Mouse (Mus musculus) myocyte (in vitro differentiated cells): ENCODE data around the gene Pycard. TPM values are rescaled to one million over a fixed set of nuclear protein-coding genes. Genes with fewer than 3 reads are reported as not detected.

Experiments used
- H3K27me3 ChIP-seq: one replicate; pipeline ENCODE4 v1.6.1; 2011; ENCODE audit not compliant: control insufficient read depth, insufficient read depth, insufficient read length
- H3K36me3 ChIP-seq: one replicate; pipeline ENCODE4 v1.6.1; 2011; ENCODE audit not compliant: control insufficient read depth, insufficient read depth
- H3K4me2 ChIP-seq: one replicate; pipeline ENCODE4 v1.6.1; 2011; ENCODE audit warnings: low read depth, control low read depth
- H3K4me3 ChIP-seq: one replicate; pipeline ENCODE4 v1.5.1; 2011; ENCODE audit warnings: mild to moderate bottlenecking, control low read depth, moderate library complexity
- H3K79me2 ChIP-seq: one replicate; pipeline ENCODE4 v1.6.1; 2011; ENCODE audit not compliant: control insufficient read depth, insufficient read depth
- H3ac ChIP-seq: one replicate; pipeline ENCODE4 v1.6.1; 2011; ENCODE audit not compliant: control insufficient read depth, insufficient read length
- CEBPB ChIP-seq: IDR thresholded peaks from 2 replicates; pipeline ENCODE4 v1.6.1; 2011; ENCODE audit warnings: mild to moderate bottlenecking, moderate library complexity; ENCODE audit not compliant: poor library complexity, insufficient read depth, severe bottlenecking
- E2F4 ChIP-seq: IDR thresholded peaks from one replicate; pipeline ENCODE4 v1.6.1; 2011; ENCODE audit warnings: mild to moderate bottlenecking, control low read depth, moderate library complexity; ENCODE audit not compliant: insufficient read depth
- MAX ChIP-seq: IDR thresholded peaks from one replicate; pipeline ENCODE4 v1.6.1; 2011; ENCODE audit warnings: low read depth, mild to moderate bottlenecking, control low read depth
- MYOD1 ChIP-seq, 3 experiments: IDR thresholded peaks; one replicate each; pipeline ENCODE4 v1.6.1; 2011; ENCODE audit warnings: control low read depth in 2 of 3, low read depth in 2 of 3, mild to moderate bottlenecking in 2 of 3, moderate library complexity in 1 of 3; ENCODE audit not compliant: insufficient read length in 2 of 3, control insufficient read depth in 1 of 3
- MYOG ChIP-seq, 3 experiments: IDR thresholded peaks; one replicate each; pipeline ENCODE4 v1.6.1; 2011; ENCODE audit warnings: control low read depth in 2 of 3, low read depth in 2 of 3, mild to moderate bottlenecking in 2 of 3; ENCODE audit not compliant: insufficient read length in 2 of 3, control insufficient read depth in 1 of 3, insufficient read depth in 1 of 3
- POLR2A ChIP-seq: IDR thresholded peaks from one replicate; pipeline ENCODE4 v1.6.1; 2011; ENCODE audit warnings: low read depth, mild to moderate bottlenecking, control low read depth, moderate library complexity; ENCODE audit not compliant: insufficient read length
- POLR2AphosphoS2 ChIP-seq: IDR thresholded peaks from one replicate; pipeline ENCODE4 v1.6.1; 2011; ENCODE audit warnings: low read depth, control low read depth; ENCODE audit not compliant: insufficient read length
- REST ChIP-seq: IDR thresholded peaks from one replicate; pipeline ENCODE4 v1.6.1; 2011; ENCODE audit warnings: mild to moderate bottlenecking, control low read depth, moderate library complexity; ENCODE audit not compliant: insufficient read depth, insufficient read length
- SRF ChIP-seq: IDR thresholded peaks from one replicate; pipeline ENCODE4 v1.6.1; 2011; ENCODE audit warnings: low read depth; ENCODE audit not compliant: control insufficient read depth, insufficient read length
- TCF12 ChIP-seq: IDR thresholded peaks from one replicate; pipeline ENCODE4 v1.6.1; 2011; ENCODE audit warnings: mild to moderate bottlenecking, control low read depth; ENCODE audit not compliant: poor library complexity, insufficient read depth, severe bottlenecking
- TCF3 ChIP-seq: IDR thresholded peaks from one replicate; pipeline ENCODE4 v1.6.1; 2011; ENCODE audit warnings: low read depth, control low read depth; ENCODE audit not compliant: insufficient read length
- USF1 ChIP-seq: IDR thresholded peaks from one replicate; pipeline ENCODE4 v1.6.1; 2011; ENCODE audit warnings: low read depth, mild to moderate bottlenecking, control low read depth, moderate library complexity
- polyA plus RNA-seq: library from polyadenylated mRNA; unstranded; fragments of >200 nt; fragmentation: generic; extraction: Trizol; gene quantifications from one replicate; pipeline ENCODE4 v1.2.1, GENCODE M21; 2012; ENCODE audit warnings: missing spikeins

Gene Pycard
- polyA plus RNA-seq, 1 experiment = 3.9 TPM

DNA sequence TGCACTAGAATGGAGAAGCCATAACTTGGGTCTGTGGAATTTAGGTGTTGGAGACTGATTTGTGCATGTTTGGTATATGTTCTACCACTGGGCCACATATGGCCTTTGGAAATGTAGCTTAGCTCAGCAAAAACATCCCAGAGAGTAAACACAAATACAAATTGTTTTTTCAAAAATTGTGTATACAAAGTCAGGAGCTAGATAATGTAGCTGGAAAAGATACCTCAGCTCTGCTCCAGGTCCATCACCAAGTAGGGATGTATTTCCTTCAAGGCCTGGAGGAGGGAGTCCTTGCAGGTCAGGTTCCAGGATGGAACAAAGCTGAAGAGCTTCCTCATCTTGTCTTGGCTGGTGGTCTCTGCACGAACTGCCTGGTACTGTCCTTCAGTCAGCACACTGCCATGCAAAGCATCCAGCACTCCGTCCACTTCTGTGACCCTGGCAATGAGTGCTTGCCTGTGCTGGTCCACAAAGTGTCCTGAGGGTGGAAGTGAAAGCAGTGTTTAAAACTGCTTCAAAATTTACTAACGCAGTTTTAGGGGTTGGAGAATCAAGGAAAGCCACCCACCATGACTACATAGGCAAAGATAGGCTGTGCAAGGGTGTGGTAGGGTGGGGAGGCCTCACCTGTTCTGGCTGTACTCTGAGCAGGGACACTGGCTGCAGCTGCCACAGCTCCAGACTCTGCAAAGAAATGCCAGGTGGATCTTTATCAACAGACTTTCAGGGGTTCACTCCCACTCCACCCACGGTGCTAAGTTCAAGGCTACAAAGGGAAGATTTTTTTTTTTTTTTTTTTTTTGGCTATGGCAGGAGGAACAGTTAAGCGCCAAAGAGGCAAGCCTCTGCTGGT lies 953 bp downstream of the Pycard start:
- Histone ChIP-seq H3ac (no peak overlapping the region), H3K4me3 (no peak overlapping the region), H3K36me3 (peaks cover 18% of the 10 kb centered on the region), H3K4me2 (peak overlapping the region; percentile 35), H3K79me2 (no peaks in the 10 kb centered on the region), H3K27me3 (no peaks in the 10 kb centered on the region)
- TF ChIP-seq TCF3 (no peak), CEBPB (no peak), POLR2A (peak; percentile 25), E2F4 (no peak), USF1 (no peak), MAX (no peak), MYOD1 (IDR thresholded peaks at IDR 0.05; ENCODE audit: control insufficient read depth in 1 of 3, insufficient read length in 2 of 3, low read depth in 2 of 3) (peak in 2 of 3 experiments; percentile 69 to 94), MYOG (IDR thresholded peaks at IDR 0.05; ENCODE audit: control insufficient read depth in 1 of 3, insufficient read depth in 1 of 3, insufficient read length in 2 of 3, low read depth in 2 of 3) (peak in 2 of 3 experiments; percentile 27 to 81), REST (no peak), POLR2AphosphoS2 (peak; percentile 71)

DNA sequence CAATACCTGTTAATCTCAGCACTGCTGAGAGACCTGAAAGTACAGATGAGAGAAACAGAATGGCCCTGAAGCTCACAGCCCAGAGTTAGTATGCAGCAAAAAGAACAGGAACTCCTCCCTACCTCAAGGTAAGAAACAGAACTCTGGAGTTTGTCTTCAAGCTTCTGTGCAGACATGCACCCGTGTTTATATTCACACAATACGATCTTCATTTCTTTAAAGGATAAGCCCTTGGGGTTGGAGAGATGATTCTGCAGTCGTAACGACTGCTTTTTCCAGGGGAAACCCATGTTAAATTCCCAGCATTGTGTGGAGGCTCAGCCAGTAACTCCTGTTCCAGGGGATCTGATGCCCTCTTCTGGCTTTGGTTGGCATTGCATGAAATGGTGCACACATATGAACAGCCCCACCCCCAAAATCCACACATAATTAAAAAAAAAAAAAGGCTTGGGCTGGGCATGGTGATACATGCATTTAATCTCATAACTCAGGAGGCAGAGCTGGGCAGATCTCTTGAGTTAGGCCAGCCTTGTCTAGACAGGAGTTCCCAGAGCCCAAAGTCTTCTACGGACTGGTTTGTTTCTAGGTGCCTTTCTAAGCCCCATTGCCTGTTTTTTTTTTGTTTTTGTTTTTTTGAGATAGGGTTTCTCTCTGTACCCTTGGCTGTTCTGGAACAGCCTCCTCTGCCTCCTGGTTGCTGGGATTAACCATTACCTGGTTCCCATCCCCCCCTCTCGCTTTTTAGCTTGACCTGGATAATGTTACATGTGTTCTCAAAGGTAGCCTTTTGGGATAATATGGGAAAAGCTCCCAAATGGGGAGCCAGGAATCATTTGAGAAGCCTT lies 1.8 kb downstream of the Pycard start:
- no peak overlapping the region for H3ac ChIP-seq
- no peak overlapping the region for H3K4me3 ChIP-seq
- no peak for TF ChIP-seq E2F4
- TF ChIP-seq SRF = no peak
- peak; percentile 67 for TF ChIP-seq POLR2AphosphoS2
- H3K36me3 ChIP-seq = peaks cover 24% of the 10 kb centered on the region
- H3K79me2 ChIP-seq = no peaks in the 10 kb centered on the region
- H3K27me3 ChIP-seq = no peaks in the 10 kb centered on the region
- H3K4me2 ChIP-seq = peak overlapping the region; percentile 35

DNA sequence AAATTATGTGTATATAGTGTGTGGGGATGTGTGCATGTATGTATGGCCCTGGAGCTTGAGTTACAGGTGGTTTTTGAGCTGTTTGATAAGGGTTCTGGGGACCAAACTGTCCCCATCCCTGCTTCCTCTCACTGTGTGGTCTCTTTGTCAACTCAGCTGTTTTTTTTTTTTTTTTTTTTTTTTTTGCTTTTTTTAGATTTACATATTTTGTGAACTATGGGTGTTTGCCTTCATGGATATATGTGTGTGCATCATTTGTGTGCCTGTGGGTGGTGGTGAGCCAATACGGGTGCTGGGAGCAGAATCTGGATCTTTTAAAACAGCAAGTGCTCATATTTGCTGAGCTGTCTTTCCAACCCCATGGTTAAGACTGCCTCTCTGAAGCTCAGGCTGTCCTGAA lies 4.8 kb downstream of the Pycard start:
- H3K36me3 ChIP-seq = peaks cover 41% of the 10 kb centered on the region
- TF ChIP-seq E2F4 (no peak), CEBPB (no peak), TCF3 (no peak), POLR2A (no peak), SRF (no peak), MYOG (IDR thresholded peaks at IDR 0.05; ENCODE audit: control insufficient read depth in 1 of 3, insufficient read depth in 1 of 3, insufficient read length in 2 of 3, low read depth in 2 of 3) (no peak), MAX (no peak), POLR2AphosphoS2 (no peak)
- H3K4me2 ChIP-seq = no peak overlapping the region
- no peak overlapping the region for H3ac ChIP-seq
- no peak overlapping the region for H3K4me3 ChIP-seq
- H3K79me2 ChIP-seq = peaks cover 7% of the 10 kb centered on the region
- H3K27me3 ChIP-seq = no peaks in the 10 kb centered on the region

DNA sequence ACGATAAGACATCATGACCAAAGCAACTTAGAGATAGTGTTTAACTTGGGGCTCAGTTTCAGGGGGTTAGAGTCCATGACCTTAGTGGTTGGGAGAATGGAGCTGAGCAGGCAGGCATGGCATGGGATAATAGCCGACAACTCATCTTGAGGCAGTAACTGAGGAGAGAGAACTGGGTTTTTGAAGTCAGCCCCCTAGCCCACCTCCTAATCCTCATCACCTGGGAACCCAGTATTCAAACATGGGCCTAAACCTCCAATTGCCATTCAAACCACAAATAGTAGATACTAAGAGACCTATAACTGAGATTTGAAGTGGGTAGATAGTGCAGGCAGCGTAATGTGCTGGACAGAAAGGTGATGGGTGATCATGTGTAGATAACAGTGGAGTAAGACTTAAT lies 13.1 kb downstream of the Pycard start:
- no peak overlapping the region for H3ac ChIP-seq
- H3K79me2 ChIP-seq = peaks cover 32% of the 10 kb centered on the region
- TF ChIP-seq POLR2AphosphoS2 = no peak
- TF ChIP-seq POLR2A = no peak
- no peak for TF ChIP-seq TCF3
- TF ChIP-seq TCF12 = no peak
- TF ChIP-seq CEBPB = no peak
- TF ChIP-seq MYOG (IDR thresholded peaks at IDR 0.05; ENCODE audit: control insufficient read depth in 1 of 3, insufficient read depth in 1 of 3, insufficient read length in 2 of 3, low read depth in 2 of 3) = no peak
- TF ChIP-seq REST = no peak
- no peak for TF ChIP-seq USF1
- no peak for TF ChIP-seq E2F4
- TF ChIP-seq MYOD1 (IDR thresholded peaks at IDR 0.05; ENCODE audit: control insufficient read depth in 1 of 3, insufficient read length in 2 of 3, low read depth in 2 of 3) = no peak
- no peak for TF ChIP-seq MAX
- TF ChIP-seq SRF = no peak
- H3K4me2 ChIP-seq = no peak overlapping the region
- no peaks in the 10 kb centered on the region for H3K27me3 ChIP-seq
- no peak overlapping the region for H3K4me3 ChIP-seq
- peaks cover 94% of the 10 kb centered on the region for H3K36me3 ChIP-seq

DNA sequence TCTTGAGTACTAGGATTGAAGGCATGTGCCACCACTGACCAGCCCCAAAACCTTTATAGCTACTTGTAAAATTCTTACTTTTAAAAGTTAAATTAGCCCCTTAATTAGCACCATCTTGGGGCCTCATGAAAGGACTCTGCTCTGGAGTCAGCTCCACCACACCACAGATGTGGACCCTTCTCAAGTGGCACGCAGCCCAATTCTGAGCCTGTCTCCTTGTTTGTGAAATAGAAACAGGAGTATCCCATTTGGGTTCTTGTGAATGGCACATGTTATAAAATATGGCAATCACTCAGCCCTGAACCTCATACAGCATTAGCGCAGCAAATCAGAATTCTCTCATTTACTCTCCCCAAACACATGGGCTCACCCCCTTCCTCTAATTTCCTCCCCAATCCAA lies 14.8 kb downstream of the Pycard start:
- peaks cover 42% of the 10 kb centered on the region for H3K79me2 ChIP-seq
- no peak overlapping the region for H3ac ChIP-seq
- H3K4me3 ChIP-seq = no peak overlapping the region
- no peak overlapping the region for H3K4me2 ChIP-seq
- no peak for TF ChIP-seq POLR2AphosphoS2
- no peak for TF ChIP-seq MAX
- no peak for TF ChIP-seq SRF
- TF ChIP-seq REST = no peak
- TF ChIP-seq USF1 = no peak
- TF ChIP-seq MYOG (IDR thresholded peaks at IDR 0.05; ENCODE audit: control insufficient read depth in 1 of 3, insufficient read depth in 1 of 3, insufficient read length in 2 of 3, low read depth in 2 of 3) = no peak
- no peak for TF ChIP-seq E2F4
- no peak for TF ChIP-seq CEBPB
- TF ChIP-seq TCF3 = no peak
- no peak for TF ChIP-seq TCF12
- TF ChIP-seq MYOD1 (IDR thresholded peaks at IDR 0.05; ENCODE audit: control insufficient read depth in 1 of 3, insufficient read length in 2 of 3, low read depth in 2 of 3) = no peak
- no peak for TF ChIP-seq POLR2A
- peaks cover 94% of the 10 kb centered on the region for H3K36me3 ChIP-seq
- no peaks in the 10 kb centered on the region for H3K27me3 ChIP-seq
